Mouse (Mus musculus): ENCODE measurements around the gene Pfkl. TPM values are rescaled to one million over a fixed set of nuclear protein-coding genes. Genes with fewer than 3 reads are reported as not detected.

The Pfkl gene
- 165 and 166 TPM in 2 replicates for total RNA-seq (2014; rRNA removed)
- 98.5 and 104 TPM in 2 replicates for polyA plus RNA-seq (2015; fragmentation: Nextera tagmentation; extraction: Ambion mirVana)

GRCm38 (mm10) chr10:78009945-78010293, at the start of gene Pfkl:
Gene Pfkl, minus strand, starts transcription at chr10:78010083.
- ATAC-seq (ENCODE audit: low FRiP score) (no peak), DNase-seq (ENCODE audit: low spot score) (no peak)
- H3K9me3 ChIP-seq (ENCODE audit: low read length) = no peaks in the 10 kb centered on the region
- peak within 1 kb of the TSS; percentile 83 for H3K27ac ChIP-seq (ENCODE audit: low read depth, low read length)
- H3K36me3 ChIP-seq (ENCODE audit: insufficient read depth, low read length) = no peaks in the 10 kb centered on the region
- peaks cover 22% of the 10 kb centered on the region for H3K4me1 ChIP-seq (ENCODE audit: insufficient read depth, low read length)
- TF ChIP-seq CTCF (IDR thresholded peaks at IDR 0.05) = no peak
- peak within 1 kb of the TSS; percentile 81 for H3K4me2 ChIP-seq (ENCODE audit: low read depth, low read length, poor library complexity, severe bottlenecking)
- H3K9ac ChIP-seq (replicated peaks; ENCODE audit: low read length, poor library complexity, severe bottlenecking) = peak within 1 kb of the TSS; percentile 77
- no peaks in the 10 kb centered on the region for H3K27me3 ChIP-seq (ENCODE audit: insufficient read depth, low read length)
- H3K4me3 ChIP-seq (ENCODE audit: low read depth, low read length) = peak within 1 kb of the TSS; percentile 81
- WGBS = under 1% methylated on average over 9 of the region's 9 CpGs

GRCm38 (mm10) chr10:78057056-78057455, 47.2 kb upstream of the Pfkl start:
- ATAC-seq (ENCODE audit: low FRiP score) = no peak
- no peak for TF ChIP-seq CTCF (IDR thresholded peaks at IDR 0.05)

GRCm38 (mm10) chr10:78054633-78055565, 45.0 kb upstream of the Pfkl start:
- TF ChIP-seq CTCF (IDR thresholded peaks at IDR 0.05) = no peak
- no peak overlapping the region for H3K27ac ChIP-seq (ENCODE audit: low read depth, low read length)
- H3K4me2 ChIP-seq (ENCODE audit: low read depth, low read length, poor library complexity, severe bottlenecking) = no peak overlapping the region
- ATAC-seq (ENCODE audit: low FRiP score) = no peak
- H3K36me3 ChIP-seq (ENCODE audit: insufficient read depth, low read length) = no peaks in the 10 kb centered on the region
- WGBS = 75% methylated on average over 19 of the region's 19 CpGs
- no peaks in the 10 kb centered on the region for H3K4me1 ChIP-seq (ENCODE audit: insufficient read depth, low read length)
- H3K4me3 ChIP-seq (ENCODE audit: low read depth, low read length) = no peak overlapping the region
- no peak for DNase-seq (ENCODE audit: low spot score)
- H3K27me3 ChIP-seq (ENCODE audit: insufficient read depth, low read length) = no peaks in the 10 kb centered on the region
- no peak overlapping the region for H3K9ac ChIP-seq (replicated peaks; ENCODE audit: low read length, poor library complexity, severe bottlenecking)
- no peaks in the 10 kb centered on the region for H3K9me3 ChIP-seq (ENCODE audit: low read length)

More at GRCm38 (mm10) chr10:78057056-78057455, 47.2 kb upstream of the Pfkl start:
- no peak for DNase-seq (ENCODE audit: low spot score)
- WGBS = 91% methylated on average over 8 of the region's 8 CpGs
- Histone ChIP-seq H3K27me3 (ENCODE audit: insufficient read depth, low read length) (no peaks in the 10 kb centered on the region), H3K4me3 (ENCODE audit: low read depth, low read length) (no peak overlapping the region), H3K4me2 (ENCODE audit: low read depth, low read length, poor library complexity, severe bottlenecking) (no peak overlapping the region), H3K36me3 (ENCODE audit: insufficient read depth, low read length) (no peaks in the 10 kb centered on the region), H3K4me1 (ENCODE audit: insufficient read depth, low read length) (no peaks in the 10 kb centered on the region), H3K9me3 (ENCODE audit: low read length) (no peaks in the 10 kb centered on the region), H3K27ac (ENCODE audit: low read depth, low read length) (no peak overlapping the region), H3K9ac (replicated peaks; ENCODE audit: low read length, poor library complexity, severe bottlenecking) (no peak overlapping the region)

- H3K4me2 ChIP-seq (ENCODE audit: low read depth, low read length, poor library complexity, severe bottlenecking) = no peak overlapping the region
- TF ChIP-seq CTCF (IDR thresholded peaks at IDR 0.05) = no peak
- 60% methylated on average over 11 of the region's 11 CpGs for WGBS
- no peak overlapping the region for H3K9ac ChIP-seq (replicated peaks; ENCODE audit: low read length, poor library complexity, severe bottlenecking)
- no peaks in the 10 kb centered on the region for H3K4me1 ChIP-seq (ENCODE audit: insufficient read depth, low read length)
- DNase-seq (ENCODE audit: low spot score) (no peak), ATAC-seq (ENCODE audit: low FRiP score) (no peak)
- H3K36me3 ChIP-seq (ENCODE audit: insufficient read depth, low read length) = no peaks in the 10 kb centered on the region
- H3K4me3 ChIP-seq (ENCODE audit: low read depth, low read length) = no peak overlapping the region
- H3K9me3 ChIP-seq (ENCODE audit: low read length) = no peaks in the 10 kb centered on the region
- H3K27me3 ChIP-seq (ENCODE audit: insufficient read depth, low read length) = no peaks in the 10 kb centered on the region
- H3K27ac ChIP-seq (ENCODE audit: low read depth, low read length) = no peak overlapping the region
These were observed 39.7 kb upstream of the Pfkl start for GRCm38 (mm10) chr10:78049519-78050035.

- no peaks in the 10 kb centered on the region for H3K27me3 ChIP-seq (ENCODE audit: insufficient read depth, low read length)
- no peak overlapping the region for H3K27ac ChIP-seq (ENCODE audit: low read depth, low read length)
- ATAC-seq (ENCODE audit: low FRiP score) (no peak), DNase-seq (ENCODE audit: low spot score) (no peak)
- 90% methylated on average over 9 of the region's 10 CpGs for WGBS
- no peak overlapping the region for H3K4me3 ChIP-seq (ENCODE audit: low read depth, low read length)
- no peak overlapping the region for H3K4me2 ChIP-seq (ENCODE audit: low read depth, low read length, poor library complexity, severe bottlenecking)
- H3K4me1 ChIP-seq (ENCODE audit: insufficient read depth, low read length) = no peaks in the 10 kb centered on the region
- H3K36me3 ChIP-seq (ENCODE audit: insufficient read depth, low read length) = no peaks in the 10 kb centered on the region
- H3K9ac ChIP-seq (replicated peaks; ENCODE audit: low read length, poor library complexity, severe bottlenecking) = no peak overlapping the region
- no peaks in the 10 kb centered on the region for H3K9me3 ChIP-seq (ENCODE audit: low read length)
- no peak for TF ChIP-seq CTCF (IDR thresholded peaks at IDR 0.05)
These were observed 38.3 kb upstream of the Pfkl start for GRCm38 (mm10) chr10:78048061-78048730.

Data from midbrain, postnatal 0 days (tissue).